Mouse (Mus musculus) layer of hippocampus, postnatal 14 days (tissue): ENCODE data around the gene Gys1. TPM values are rescaled to one million over a fixed set of nuclear protein-coding genes. Genes with fewer than 3 reads are reported as not detected.

Source experiments
- microRNA-seq, 2 experiments: library from miRNA; unstranded; fragments of <30 nt; microRNA quantifications; one replicate each; pipeline ENCODE4 v1.2.0; 2021
- total RNA-seq, 2 experiments: library from RNA; stranded (reverse); gene quantifications; 2 replicates each; pipeline ENCODE4 v1.2.3; 2021

Gene Gys1
- total RNA-seq, 2 experiments from 2014 or later, result 17.7 to 18.7 TPM

Small RNAs within 50 kb of the gene (microRNA-seq; reads per million reads assigned to microRNA genes)
- gene Gm22133, result 0 reads per million in 2 experiments

Other genes starting within 250 kb of the Gys1 start
- gene Ccdc155, start 230.0 kb upstream of the Gys1 start, total RNA-seq, result 1 to 10 TPM; 2.0 to 2.7 TPM
- 1 to 10 TPM; 2.6 to 3.3 TPM for gene Dkkl1, start 222.7 kb upstream of the Gys1 start, total RNA-seq
- gene Tead2, start 219.1 kb upstream of the Gys1 start, total RNA-seq, result 10 to 100 TPM in 1 of 2 experiments, 1 to 10 TPM in 1; 6.9 to 11.5 TPM
- gene Cd37, start 195.7 kb upstream of the Gys1 start, total RNA-seq, result 1 to 10 TPM; 4.0 TPM
- gene Slc6a16, start 193.8 kb upstream of the Gys1 start, total RNA-seq, result 1 to 10 TPM; 1.4 to 2.3 TPM
- gene Slc6a21, start 157.3 kb upstream of the Gys1 start, total RNA-seq, result not detected
- gene Trpm4, start 101.1 kb upstream of the Gys1 start, total RNA-seq, result 10 to 100 TPM; 14.8 to 15.5 TPM
- under 1 TPM; 0.50 to 0.69 TPM for gene Hrc, start 99.6 kb upstream of the Gys1 start, total RNA-seq
- 100 to 1,000 TPM; 133 TPM for gene Ppfia3, start 67.8 kb upstream of the Gys1 start, total RNA-seq
- gene Lin7b, start 64.3 kb upstream of the Gys1 start, total RNA-seq, result 100 to 1,000 TPM; 148 to 157 TPM
- gene Snrnp70, start 39.1 kb upstream of the Gys1 start, total RNA-seq, result 100 to 1,000 TPM; 386 to 456 TPM
- gene Kcna7, start 29.2 kb upstream of the Gys1 start, total RNA-seq, result not detected
- gene Ntf5, start 21.1 kb upstream of the Gys1 start, total RNA-seq, result under 1 TPM in 1 of 2 experiments, not detected in 1; 0.31 TPM
- gene Lhb, start 14.0 kb upstream of the Gys1 start, total RNA-seq, result under 1 TPM in 1 of 2 experiments, not detected in 1; 0.69 TPM
- 10 to 100 TPM; 30.4 to 45.0 TPM for gene Ruvbl2, start 3.3 kb downstream of the Gys1 start, total RNA-seq
- 100 to 1,000 TPM; 300 to 331 TPM for gene Ftl1, start 25.0 kb downstream of the Gys1 start, total RNA-seq
- gene Bax, start 32.1 kb downstream of the Gys1 start, total RNA-seq, result 10 to 100 TPM; 90.2 to 90.6 TPM
- gene Tulp2, start 47.0 kb downstream of the Gys1 start, total RNA-seq, result not detected
- under 1 TPM; 0.57 to 0.62 TPM for gene Gm45808, start 52.0 kb downstream of the Gys1 start, total RNA-seq
- gene Dhdh, start 54.0 kb downstream of the Gys1 start, total RNA-seq, result 1 to 10 TPM; 2.8 TPM
- 100 to 1,000 TPM in 1 of 2 experiments, 10 to 100 TPM in 1; 97.1 to 109 TPM for gene Nucb1, start 75.6 kb downstream of the Gys1 start, total RNA-seq
- 10 to 100 TPM; 27.8 to 29.5 TPM for gene Ppp1r15a, start 91.4 kb downstream of the Gys1 start, total RNA-seq
- 1 to 10 TPM in 1 of 2 experiments, under 1 TPM in 1; 0.83 to 1.5 TPM for gene Plekha4, start 91.5 kb downstream of the Gys1 start, total RNA-seq
- gene Hsd17b14, start 120.0 kb downstream of the Gys1 start, total RNA-seq, result not detected
- gene Bcat2, start 135.3 kb downstream of the Gys1 start, total RNA-seq, result 10 to 100 TPM; 21.4 to 27.2 TPM
- not detected for gene Fgf21, start 180.6 kb downstream of the Gys1 start, total RNA-seq
- not detected for gene Fut1, start 182.4 kb downstream of the Gys1 start, total RNA-seq
- gene Izumo1, start 187.0 kb downstream of the Gys1 start, total RNA-seq, result under 1 TPM in 1 of 2 experiments, not detected in 1; 0.23 TPM
- gene Rasip1, start 192.6 kb downstream of the Gys1 start, total RNA-seq, result 10 to 100 TPM in 1 of 2 experiments, 1 to 10 TPM in 1; 9.3 to 10.3 TPM
- 1 to 10 TPM; 1.7 to 1.8 TPM for gene Mamstr, start 205.1 kb downstream of the Gys1 start, total RNA-seq
- under 1 TPM; 0.30 to 0.67 TPM for gene Fut2, start 231.6 kb downstream of the Gys1 start, total RNA-seq
- under 1 TPM; 0.67 to 0.94 TPM for gene Ntn5, start 249.2 kb downstream of the Gys1 start, total RNA-seq